Mouse (Mus musculus): ENCODE results near the gene Mycbpap. TPM values are rescaled to one million over a fixed set of nuclear protein-coding genes. Genes with fewer than 3 reads are reported as not detected.

Gene Mycbpap
- 1 to 10 TPM; 5.9 to 6.3 TPM for total RNA-seq (2021)

DNA sequence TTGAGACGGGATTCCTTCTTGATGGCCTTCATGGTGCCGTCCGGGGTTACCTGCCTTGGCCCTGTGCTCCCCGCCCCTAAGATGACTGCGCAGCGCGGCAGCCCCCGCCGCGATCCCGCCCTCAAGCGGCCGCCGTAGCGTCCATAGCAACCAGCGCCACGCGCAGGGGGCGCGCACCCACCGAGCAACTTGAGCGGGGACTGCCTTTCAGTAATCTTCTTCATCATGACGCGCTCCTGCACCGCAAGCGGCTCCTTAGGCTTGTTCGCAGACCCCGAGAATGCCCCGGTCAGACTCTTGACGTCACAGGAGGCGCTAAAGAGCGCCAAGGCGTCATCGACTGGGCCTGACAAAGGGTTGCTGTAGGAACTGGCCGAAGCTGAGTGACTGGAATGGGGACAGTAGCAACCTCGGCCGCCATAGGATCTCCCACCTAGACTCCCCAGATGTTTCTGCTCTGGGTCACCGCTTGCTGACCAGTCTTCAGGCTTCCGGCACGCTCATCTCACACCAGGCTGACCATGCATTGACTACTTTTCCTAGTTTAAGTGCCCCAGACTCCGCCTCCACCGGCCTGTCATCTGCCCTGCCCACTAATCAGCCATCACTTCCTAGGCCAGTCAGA, at the start of gene Mycbpap:
TSS of gene Mycbpap (minus strand) at position 524 of the 625 bp plus-strand sequence.
- DNase-seq = peak; percentile 65

DNA sequence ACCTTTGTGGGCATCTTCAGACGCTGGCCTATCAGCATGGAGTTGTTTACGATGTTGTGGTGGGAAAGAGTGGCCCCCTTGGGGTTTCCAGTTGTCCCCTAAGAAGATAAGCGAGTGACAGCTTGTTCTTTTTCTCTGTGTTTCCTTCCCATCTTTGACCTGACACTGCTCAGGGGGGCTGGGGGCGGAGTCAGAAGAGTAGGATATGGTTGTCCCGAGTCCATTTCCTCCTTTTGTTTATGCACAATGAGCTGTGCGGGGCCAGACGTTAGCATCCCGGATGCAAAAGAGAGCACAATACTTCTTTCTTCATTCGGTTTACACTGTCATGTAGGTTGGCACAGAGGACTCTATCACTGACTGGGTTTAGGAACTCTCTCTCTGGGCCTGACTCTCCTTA, 49.1 kb upstream of the Mycbpap start:
- peak; percentile 47 for DNase-seq

DNA sequence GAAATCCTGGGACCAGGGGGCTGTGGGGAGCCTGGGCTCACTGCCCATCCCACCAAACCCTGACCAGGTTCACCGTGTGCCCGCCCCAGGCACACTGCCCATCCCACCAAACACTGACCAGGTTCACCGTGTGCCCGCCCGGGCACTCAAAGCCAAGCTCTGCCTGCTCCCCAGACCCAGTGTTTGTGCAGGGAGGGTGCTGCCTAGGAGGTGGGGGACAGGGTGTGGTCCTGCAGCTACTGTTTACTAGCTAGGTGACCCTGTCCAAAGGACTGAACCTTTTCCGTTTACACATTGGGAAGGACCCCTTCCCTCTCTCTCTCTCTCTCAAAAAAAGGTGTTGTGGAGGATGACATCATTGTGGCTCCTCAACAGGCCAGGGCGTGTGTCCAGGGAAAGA, 45.8 kb upstream of the Mycbpap start:
- DNase-seq = no peak

DNA sequence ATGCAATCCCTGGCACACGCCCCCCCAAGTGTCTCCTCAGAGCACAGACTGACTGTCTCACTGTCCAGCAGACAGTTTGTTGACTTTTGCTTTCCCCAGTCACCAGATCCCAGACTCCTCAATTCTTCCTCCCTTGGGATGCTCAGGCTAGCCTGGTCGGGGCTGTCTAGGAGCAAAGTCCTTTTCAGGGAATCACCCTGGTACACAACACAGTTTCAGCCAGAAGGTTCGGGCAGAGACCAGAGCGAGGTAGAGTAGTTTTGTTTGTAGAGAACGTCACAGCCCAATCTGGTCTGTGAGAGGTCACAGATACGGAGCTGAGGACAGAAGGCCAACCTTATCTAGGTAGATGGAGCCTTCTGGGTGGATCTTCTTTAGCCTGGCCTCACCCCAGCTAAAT, 45.0 kb upstream of the Mycbpap start:
- DNase-seq = no peak

DNA sequence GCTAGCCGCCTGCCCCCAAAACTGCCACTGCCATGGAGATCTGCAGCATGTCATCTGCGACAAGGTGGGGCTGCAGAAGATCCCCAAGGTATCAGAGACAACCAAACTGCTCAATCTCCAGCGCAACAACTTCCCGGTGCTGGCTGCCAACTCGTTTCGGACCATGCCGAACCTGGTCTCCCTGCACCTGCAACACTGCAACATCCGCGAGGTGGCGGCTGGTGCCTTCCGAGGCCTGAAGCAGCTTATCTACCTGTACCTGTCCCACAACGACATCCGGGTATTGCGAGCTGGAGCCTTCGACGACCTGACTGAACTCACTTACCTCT, 43.6 kb upstream of the Mycbpap start:
- DNase-seq = no peak

DNA sequence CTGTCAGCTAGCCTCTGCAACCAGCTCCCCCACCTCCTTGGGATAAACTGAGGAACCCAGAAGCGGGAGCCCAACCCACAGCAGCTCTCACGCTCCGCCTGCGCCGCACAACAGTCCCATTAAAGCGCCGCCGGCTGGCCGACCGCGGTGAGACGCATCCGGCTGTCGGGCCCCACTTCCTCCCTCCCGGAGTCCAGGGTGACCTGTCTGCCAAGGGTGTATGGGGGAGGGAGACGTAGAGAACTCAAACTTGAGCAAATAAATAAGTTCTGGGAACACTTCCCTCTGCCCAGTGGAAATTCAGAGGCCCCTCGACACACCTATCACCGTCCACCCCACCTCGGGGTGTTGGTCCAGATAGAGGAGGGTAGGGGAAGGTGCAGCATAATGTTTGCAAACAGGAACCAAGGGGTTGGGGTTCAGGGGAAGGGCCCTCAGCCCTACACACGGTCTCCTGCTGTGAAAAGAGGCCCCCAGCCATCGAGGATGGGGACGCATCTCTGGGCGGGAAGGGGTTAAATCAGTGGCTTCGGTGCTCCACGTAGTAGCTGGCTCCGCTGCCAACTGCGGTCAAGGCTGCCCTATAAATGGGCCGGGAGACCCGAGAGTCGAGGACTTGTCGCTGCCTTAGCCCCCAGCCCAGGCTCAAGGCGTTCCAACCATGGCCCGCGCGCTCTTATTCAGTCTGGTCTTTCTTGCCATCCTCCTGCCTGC, 43.1 kb upstream of the Mycbpap start, which contains the start of gene Chad:
TSS of gene Chad (plus strand) at position 611 of the 714 bp plus-strand sequence.
- DNase-seq = peak; percentile 73

DNA sequence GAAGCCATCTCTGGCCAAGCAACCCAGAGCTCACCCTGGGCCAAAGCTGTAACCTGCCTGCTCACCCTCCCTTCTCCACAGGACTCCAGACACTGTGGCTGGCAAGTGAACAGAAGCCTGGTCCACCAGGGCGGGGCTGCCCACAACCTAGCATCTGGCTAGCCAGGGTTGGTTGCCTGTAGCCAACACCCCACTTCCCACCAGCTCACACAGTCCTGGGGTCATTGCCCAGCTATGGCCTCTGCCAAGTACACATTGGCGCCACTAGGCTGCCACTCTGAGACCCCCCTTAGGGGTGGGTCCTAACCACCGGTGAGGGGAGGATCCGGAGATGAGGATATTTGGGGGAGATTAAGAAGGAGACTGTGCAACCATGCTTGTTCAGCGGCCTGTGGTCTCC, 42.3 kb upstream of the Mycbpap start:
- DNase-seq = no peak

DNA sequence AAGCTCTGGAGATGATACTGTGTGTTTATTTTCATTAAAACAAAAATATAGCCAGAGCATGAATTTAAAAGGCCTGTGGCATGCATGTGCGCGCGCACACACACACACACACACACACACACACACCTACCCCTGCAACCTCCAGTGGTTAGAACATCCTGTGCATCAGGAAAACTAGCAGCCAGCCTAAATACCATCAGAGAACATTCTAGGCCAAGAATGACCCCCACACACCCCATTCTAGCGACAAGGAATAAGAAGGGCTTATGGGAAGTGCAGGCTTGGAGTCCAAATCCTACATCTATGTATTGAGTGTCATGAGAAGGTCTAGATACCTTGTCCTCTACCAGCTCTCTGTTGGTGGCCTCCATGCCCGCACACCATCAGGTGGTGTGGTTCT, 41.8 kb upstream of the Mycbpap start:
- DNase-seq = no peak

DNA sequence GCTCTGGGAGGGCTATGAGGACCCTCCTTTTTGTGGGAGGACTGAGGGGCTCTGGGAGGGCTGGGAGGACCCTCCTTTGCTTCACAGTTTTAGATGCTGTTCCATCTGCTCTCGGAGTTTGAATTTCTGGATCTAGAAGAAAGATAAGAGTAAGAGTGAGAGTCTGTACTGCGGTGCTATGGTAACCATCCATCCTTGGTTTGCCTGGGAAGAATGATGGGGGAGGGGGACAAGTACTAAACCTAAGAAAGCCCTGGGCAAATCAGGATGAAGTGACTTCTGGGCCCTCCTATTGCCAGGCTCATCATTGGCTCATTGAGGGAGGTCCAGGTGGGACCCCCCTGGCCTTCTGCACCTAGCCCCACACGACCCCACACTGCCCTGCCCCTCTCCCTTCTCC, 36.7 kb upstream of the Mycbpap start:
- no peak for DNase-seq

DNA sequence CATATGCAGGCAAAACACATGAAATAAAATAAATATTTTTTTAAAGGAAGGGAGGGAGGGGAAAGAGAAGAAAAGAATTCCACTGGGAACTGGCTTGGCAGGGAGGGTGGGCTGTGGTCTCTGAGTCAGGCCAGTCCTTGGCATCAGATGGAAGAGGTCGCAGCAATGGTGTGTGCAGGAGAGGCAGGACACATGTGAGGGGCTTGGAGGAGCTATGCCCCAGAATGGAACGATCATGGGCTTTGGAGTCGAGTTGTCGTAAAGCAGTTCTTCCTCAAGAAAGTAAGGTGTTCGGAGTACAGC, 28.9 kb upstream of the Mycbpap start:
- no peak for DNase-seq

DNA sequence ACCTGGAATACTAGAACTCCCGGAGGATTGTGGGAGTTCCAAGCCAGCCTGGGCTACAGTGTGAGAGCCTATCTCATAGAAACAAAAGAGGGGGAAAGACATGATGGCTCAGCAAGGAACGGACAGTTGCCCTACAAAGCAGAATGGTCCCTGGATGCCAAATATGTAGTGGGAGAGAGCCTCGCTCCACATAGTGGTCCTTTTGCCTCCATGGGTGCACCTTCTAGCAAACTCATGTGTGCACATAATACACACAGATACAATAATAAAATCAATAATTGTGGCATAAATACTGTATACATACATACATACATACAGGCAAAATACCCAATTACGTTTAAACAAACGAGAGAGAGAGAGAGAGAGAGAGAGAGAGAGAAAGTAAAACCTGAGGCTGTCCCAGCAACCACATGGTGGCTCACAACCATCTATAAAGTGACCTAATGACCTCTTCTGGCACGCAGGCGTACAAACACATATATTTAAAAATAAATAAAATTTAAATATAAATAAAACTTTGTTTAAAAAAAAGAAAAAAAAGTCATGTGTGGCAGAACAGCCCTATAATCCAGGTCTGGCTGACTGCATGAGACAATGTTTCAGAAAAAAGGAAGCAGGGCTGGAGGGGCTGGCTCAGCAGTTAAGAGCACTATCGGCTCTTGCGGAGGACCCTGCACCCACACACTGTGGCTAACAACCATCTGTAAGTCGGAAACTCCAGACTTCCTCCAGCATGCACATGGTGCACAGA, 28.3 kb upstream of the Mycbpap start:
- no peak for DNase-seq

DNA sequence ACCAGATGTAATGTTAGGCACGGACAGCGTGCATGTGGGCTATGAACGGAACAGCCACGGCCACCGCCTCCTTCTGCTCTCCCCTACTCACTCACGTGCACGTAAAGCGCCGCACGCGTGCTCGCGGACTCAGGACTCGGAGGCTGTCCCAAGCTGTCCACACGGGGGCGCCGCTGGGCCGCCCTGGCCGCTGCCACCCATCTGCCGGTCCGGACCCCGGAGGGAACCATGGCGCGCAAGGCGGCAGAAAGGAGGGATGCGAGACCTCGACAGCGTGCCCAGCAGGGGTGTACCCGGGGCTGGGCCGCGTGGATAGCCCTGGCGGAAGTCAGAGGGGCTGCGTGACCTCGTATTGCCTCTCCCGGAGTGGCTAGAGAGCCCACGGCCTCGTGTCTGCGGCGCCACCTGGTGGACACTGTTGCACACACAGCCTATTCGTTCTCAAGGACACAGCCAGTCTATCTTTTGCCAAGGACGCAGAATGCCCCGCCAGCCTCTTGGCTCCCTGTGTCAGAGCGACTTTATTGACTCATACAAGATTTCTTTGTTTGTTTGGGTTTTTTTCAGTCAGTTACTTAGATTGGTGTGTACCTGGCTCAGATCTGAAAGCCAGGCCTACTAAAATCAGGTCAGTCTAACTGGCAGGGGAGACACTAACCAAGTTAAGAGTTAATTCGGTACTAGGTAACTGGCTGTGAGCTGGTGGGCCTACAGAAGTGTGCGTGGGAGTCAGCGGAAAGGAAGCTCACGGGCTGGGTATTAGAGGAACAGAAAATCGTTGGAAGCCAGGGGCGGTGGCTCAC, 27.5 kb upstream of the Mycbpap start, which contains the start of gene Rsad1:
TSS of gene Rsad1 (minus strand) at position 368 of the 803 bp plus-strand sequence.
- peak; percentile 97 for DNase-seq

DNA sequence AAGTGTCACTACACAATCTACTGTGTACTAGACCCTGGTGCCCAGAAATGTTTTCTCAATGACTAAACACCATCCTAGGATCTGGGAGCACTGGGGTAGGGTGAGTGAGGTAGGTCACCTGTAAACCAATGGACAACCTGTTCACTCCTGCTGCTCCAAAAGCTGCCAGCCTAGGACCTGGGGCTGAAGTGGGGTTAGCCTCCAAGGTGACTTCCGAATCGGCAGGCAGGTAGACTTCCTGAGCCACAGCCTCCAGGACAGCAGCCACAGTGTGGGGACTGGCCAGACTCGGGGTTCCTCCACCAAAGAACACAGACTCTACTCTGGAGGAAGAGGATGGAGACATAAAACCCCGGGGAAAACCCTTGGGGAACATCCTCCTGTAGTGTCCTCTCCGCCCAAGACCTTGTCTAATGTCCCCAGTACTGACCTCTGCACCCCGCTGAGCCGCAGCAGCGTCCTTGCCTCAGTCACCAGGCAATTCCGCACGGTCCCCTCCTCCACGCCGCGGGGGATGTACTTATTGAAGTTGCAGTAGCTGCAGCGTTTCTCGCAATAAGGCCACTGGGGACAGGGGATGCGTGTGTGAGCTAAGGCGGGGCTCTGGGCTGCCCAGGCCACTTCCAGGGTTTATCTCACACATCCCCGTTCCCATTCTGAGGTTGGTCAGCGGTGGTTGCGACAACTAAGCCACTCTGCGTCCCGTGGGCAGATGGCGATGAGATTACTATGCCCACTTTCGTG, 26.7 kb upstream of the Mycbpap start:
- DNase-seq = peak; percentile 56

DNA sequence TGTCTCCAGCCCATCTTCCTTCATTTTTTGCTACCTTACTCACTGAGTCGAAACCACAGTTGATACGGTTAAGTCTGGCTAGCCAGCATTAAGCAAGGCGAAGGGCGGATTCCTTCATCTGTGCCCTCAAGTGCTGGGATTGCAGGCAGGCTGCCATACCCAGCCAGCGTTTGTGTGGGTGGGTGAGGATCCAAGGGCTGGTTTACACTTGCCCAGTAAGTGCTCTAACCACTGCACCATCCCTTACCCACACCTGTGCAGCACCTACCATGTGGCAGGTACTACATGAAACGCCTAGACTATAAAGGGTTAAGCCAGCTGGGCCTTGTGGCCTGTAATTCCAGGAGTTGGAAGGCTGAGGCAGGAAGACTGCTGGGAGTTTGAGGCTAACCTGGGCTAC, 25.7 kb upstream of the Mycbpap start:
- DNase-seq = no peak

DNA sequence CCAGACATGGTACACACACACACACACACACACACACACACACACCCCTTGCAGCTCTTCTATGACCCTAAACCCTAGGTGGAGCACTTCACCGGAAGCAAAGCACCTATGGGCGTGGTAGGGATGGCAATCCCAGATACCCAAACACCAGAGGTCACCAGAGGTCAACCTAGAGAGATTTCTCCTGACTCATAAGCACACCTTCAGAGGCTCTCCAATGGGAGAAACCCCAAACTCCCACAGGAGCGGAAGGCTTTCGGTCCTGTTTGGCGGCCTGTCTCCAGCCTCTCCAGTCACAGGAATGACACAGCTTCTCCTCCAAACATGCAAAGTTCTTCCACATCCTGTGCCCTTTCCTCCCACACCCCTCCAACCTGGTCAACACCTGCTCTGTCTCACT, 24.8 kb upstream of the Mycbpap start:
- no peak for DNase-seq

DNA sequence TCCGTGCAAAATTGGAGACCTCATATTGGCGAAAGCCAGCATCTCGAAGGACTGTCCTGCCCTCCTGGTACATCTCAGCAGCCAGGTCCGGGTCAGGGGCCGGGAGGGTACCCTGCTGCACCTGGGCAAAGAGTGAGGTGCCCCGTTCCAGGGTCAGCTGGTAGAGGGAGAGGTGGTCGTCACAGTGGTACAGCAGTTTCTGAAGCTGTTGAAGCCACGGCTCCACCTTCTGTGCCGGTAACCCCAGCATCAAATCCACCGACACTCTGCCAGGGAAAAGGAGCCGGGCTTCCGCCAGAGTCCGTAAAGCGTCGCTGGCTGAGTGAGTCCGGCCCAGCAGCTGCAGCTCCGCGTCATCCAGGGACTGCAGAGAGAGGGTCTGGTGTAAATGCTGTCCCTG, 22.9 kb upstream of the Mycbpap start:
- DNase-seq = peak; percentile 37

DNA sequence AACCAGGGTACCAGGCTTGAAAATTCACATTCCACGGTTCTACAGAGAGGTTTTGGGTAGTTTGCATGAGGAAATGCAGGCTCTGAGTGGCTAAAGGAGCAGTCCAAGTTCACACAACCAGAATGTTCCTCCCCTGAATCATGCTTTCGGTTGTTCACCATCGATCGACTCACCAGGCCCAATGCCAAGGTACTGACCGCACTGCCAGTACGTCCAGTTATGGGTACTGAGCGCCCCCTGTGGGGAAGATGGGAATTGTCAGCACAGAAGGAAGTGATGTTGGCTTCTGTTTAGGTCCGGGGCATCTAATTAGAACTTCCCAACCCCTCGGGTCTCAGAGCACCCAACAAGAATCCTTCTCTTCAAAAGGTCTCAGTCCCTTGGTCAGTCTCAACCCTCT, 22.4 kb upstream of the Mycbpap start:
- DNase-seq = peak; percentile 97

DNA sequence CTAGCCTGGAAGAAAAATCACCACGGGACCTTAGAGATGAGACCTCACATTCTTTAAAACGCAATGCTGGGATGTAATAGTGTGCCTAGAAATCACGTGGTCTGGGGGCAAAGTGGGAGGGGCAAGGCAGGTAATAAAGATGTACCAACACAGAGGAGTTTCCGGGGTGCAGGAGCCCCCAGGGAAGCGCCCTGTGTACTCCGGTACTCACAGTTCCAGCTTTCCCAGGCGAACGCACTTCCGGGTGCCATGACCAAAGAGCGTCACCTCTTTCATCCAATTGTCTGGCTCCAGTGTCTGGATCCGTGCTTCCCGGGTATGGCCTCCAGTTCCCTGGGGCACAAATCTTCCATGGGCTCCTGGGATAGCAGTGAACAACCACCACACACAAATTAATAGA, 21.8 kb upstream of the Mycbpap start:
- DNase-seq = no peak

DNA sequence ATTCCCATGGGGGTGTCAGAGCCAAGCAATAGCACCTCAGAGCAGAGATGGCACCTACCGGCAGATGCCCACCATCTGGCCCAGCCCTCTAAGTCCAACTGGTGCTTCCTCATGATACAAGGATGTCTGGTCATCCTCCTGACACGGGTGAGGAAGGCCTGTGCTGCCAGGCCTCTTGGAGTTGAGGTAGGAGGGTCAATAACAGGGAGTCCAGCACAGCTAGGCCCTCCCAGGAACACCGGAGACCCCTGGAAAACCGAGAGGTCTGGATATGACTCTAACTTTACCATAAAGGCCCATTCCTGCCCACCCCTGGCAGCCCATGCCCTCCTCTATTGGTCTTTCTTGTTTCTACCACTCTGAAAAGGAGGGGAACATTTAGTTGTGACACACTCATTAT, 20.9 kb upstream of the Mycbpap start:
- no peak for DNase-seq

DNA sequence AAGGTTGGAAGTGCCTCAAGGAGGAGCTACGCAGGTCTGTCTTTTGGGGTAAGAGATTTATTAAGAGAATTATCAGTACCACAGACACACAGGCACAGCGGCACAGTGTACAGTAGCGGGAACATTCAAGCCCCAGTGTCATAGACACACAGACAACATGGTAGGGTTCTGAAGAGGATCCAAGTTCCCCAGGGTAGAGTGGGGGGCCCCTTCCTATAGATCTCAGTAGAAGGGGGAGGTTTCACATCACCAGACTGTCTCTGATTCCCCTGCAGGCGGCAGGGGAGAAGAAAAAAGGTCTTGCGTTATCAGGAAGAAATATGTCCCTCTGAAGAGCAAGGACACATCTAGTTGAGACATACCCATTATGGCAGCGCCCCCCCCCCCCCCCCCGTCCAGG, 18.2 kb upstream of the Mycbpap start:
- DNase-seq = no peak

DNA sequence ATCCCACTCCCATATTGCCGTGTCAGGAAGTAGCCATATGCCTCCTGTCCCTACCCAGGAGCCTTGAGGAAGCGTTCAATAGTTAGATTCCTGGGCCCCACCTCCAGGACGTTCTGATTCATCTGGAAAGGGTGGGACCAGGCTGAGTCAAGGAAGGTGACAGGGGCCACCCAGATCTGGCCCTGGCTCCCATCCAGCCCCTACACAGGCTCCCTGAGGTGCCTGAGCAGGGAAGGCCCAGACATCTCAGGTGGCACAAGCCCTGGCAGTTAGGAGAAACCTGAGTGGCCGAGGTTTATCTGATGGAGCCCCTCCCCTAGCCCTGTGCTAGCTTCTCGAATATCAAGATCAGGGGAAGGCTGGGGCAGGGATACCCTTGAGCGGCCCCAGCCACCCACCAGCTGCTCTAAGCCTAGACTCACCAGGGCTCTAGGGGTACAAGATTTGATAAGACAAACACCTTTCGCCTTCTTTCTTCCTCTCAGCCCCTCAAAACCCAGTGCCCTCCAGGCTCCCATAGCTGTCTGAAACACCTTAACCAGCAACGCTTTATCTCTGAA, 17.3 kb upstream of the Mycbpap start:
- DNase-seq = no peak

DNA sequence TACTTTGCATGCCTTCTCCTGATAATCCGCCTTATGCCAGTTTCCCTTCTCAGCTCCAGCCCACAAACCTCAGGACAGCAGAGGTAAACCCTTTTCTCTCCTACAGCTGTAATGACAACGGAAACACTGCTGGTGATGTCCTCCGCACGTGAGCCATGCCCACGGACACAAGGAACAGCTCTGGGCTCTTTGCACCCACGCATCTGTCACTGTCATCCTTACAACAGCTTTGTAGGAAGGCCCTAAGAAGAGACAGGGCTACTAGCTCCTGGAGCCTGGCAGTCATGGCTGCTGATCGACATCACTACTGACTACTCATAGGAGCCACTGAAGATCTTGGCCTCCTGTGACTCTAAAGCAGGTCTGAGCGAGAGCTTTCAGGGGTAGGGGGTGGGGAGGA, 11.6 kb upstream of the Mycbpap start:
- no peak for DNase-seq

All from heart, postnatal 4 days (tissue).